Mouse (Mus musculus): Measurements from ENCODE around the gene Plxnd1. TPM values are rescaled to one million over a fixed set of nuclear protein-coding genes. Genes with fewer than 3 reads are reported as not detected.

Plxnd1 gene
- total RNA-seq (2014; rRNA removed) (31.2 and 36.1 TPM in 2 replicates), polyA plus RNA-seq (2015; fragmentation: Nextera tagmentation; extraction: Ambion mirVana) (6.1 and 8.2 TPM in 2 replicates)

DNA sequence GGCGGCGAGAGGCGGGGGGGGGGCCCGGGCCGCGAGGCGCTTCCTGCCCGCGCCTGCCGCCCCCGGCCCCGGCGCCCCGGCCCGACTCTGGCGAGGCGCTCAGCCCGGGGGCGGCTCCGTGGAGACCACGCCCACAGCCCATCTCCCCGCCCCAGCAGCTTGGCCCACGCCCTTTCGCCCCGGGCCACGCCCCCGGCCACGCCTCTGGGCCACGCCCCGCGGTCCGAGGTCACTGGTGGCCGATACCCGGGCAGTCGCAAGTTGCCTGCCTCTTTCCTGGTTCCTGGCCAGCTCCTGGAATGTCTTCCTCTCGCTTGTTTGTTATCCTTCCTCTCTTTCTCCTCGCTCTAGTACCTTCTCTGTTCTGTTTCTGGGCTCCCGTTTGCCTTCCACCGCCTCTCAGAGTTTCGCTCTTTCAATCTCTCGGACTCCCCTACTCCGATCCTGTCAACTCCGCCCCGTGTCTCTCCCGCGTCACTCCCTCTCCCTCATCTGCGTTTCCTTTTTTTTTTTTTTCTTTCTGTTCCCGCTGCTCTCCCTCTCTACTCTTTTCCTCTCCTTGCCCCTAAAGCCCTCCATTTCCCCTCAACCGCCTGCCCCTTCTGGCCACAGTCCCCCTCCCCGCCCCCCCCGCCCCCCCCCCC lies at the start of gene Plxnd1:
Gene Plxnd1 (minus strand): TSS at position 129 of the 644 bp plus-strand sequence.
- peaks cover 6% of the 10 kb centered on the region; the same call in 1 of the 2 replicates for H3K27me3 ChIP-seq (ENCODE audit: insufficient read depth, low read length)
- no peaks in the 10 kb centered on the region for H3K4me1 ChIP-seq (ENCODE audit: insufficient read depth, low read length)
- H3K36me3 ChIP-seq (ENCODE audit: insufficient read depth, low read length), result no peaks in the 10 kb centered on the region
- H3K9ac ChIP-seq (replicated peaks; ENCODE audit: low read length), result peak within 1 kb of the TSS; percentile 44
- H3K27ac ChIP-seq, result peak within 1 kb of the TSS; percentile 3; the same call in 1 of the 2 replicates
- ATAC-seq (peak; percentile 60), DNase-seq (ENCODE audit: low spot score) (peak; percentile 82)
- H3K4me2 ChIP-seq (ENCODE audit: low read depth, low read length), result peak within 1 kb of the TSS; percentile 85
- no peaks in the 10 kb centered on the region for H3K9me3 ChIP-seq (ENCODE audit: low read length)
- H3K4me3 ChIP-seq (ENCODE audit: low read length), result peak within 1 kb of the TSS; percentile 46
- under 1% methylated on average over 27 of the region's 51 CpGs for WGBS
- TF ChIP-seq CTCF (IDR thresholded peaks at IDR 0.05; ENCODE audit: low read depth), result no peak

DNA sequence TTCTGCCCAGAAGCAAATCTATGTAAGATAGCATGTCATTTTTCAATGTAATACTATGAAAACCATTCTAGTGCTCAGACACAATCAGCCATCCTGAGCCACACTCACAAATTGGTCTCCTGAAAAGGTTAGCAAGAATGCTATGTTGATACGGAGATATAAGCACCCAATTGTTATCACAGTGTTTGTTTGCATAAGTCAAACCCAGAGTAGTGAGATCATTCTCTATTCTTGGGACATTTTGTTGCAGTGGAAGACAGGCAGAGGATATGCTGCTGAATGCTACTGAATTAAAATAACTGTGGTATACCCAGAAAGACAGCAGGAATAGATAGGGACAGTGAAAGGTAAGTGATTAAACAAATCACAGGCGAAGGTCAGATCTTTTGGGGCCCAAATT lies 49.2 kb upstream of the Plxnd1 start:
- Histone ChIP-seq H3K36me3 (ENCODE audit: insufficient read depth, low read length) (peaks cover 3% of the 10 kb centered on the region; the same call in 1 of the 2 replicates), H3K4me1 (ENCODE audit: insufficient read depth, low read length) (peaks cover 8% of the 10 kb centered on the region; the same call in 1 of the 2 replicates), H3K27ac (no peak overlapping the region), H3K9ac (replicated peaks; ENCODE audit: low read length) (no peak overlapping the region), H3K9me3 (ENCODE audit: low read length) (peaks cover 4% of the 10 kb centered on the region; the same call in 1 of the 2 replicates), H3K4me2 (ENCODE audit: low read depth, low read length) (no peak overlapping the region), H3K27me3 (ENCODE audit: insufficient read depth, low read length) (no peaks in the 10 kb centered on the region), H3K4me3 (ENCODE audit: low read length) (no peak overlapping the region)
- ATAC-seq (no peak), DNase-seq (ENCODE audit: low spot score) (no peak)
- 52% methylated on average over 2 of the region's 2 CpGs for WGBS
- TF ChIP-seq CTCF (IDR thresholded peaks at IDR 0.05; ENCODE audit: low read depth), result no peak

DNA sequence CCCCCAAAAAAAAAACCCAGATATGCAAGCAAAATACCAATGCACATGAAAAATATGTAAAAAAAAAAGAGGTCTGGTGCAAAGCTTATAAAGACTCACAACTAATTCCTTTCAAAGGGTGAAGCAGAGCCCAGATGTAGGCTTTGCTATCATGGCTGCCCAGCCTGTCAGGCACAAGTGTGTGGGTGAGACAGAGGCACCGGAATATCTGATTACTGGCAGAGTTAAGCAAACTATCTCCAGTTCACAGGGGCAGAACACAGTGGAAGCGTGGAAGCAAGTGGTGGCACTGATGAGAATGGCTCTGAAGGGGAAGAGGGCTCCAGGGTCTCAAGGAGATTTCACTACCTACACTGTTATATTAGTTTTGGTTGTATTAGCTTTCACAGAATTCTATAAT lies 43.4 kb upstream of the Plxnd1 start:
- ATAC-seq, result no peak
- WGBS, result 93% methylated on average over 2 of the region's 2 CpGs
- Histone ChIP-seq H3K27me3 (ENCODE audit: insufficient read depth, low read length) (no peaks in the 10 kb centered on the region), H3K4me2 (ENCODE audit: low read depth, low read length) (no peak overlapping the region), H3K9ac (replicated peaks; ENCODE audit: low read length) (no peak overlapping the region), H3K4me1 (ENCODE audit: insufficient read depth, low read length) (no peaks in the 10 kb centered on the region), H3K36me3 (ENCODE audit: insufficient read depth, low read length) (no peaks in the 10 kb centered on the region; the same call in 1 of the 2 replicates), H3K4me3 (ENCODE audit: low read length) (no peak overlapping the region), H3K27ac (no peak overlapping the region), H3K9me3 (ENCODE audit: low read length) (peaks cover 4% of the 10 kb centered on the region; the same call in 1 of the 2 replicates)
- no peak for TF ChIP-seq CTCF (IDR thresholded peaks at IDR 0.05; ENCODE audit: low read depth)
- no peak for DNase-seq (ENCODE audit: low spot score)

DNA sequence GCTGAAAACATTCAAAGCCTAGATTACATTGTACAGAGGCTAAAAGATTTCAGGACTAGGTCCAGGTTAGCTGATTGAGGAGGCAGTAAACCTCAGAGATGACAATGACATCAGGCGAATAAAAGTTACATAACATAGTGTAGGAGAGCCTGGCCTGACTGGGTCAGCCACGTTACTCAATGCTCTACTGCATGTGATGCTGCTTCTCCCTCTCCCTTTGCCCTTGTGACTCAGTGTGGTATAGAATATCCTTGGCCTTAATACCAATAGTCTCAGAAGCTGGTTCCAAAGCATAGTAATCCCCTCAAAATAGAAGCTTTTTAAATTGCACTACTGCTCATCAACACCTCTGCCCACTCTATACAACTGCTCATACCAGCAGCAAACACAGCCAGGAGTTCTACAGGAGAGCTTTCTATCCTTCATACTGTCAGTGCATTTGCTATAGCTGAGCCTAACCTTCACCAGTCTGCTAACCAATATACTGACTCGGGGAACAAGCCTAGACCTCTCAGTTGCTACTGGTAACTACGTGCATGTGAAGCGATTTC lies 42.6 kb upstream of the Plxnd1 start:
- DNase-seq (ENCODE audit: low spot score), result no peak
- Histone ChIP-seq H3K36me3 (ENCODE audit: insufficient read depth, low read length) (no peaks in the 10 kb centered on the region; the same call in 1 of the 2 replicates), H3K27me3 (ENCODE audit: insufficient read depth, low read length) (no peaks in the 10 kb centered on the region), H3K9me3 (ENCODE audit: low read length) (no peaks in the 10 kb centered on the region), H3K9ac (replicated peaks; ENCODE audit: low read length) (no peak overlapping the region), H3K27ac (no peak overlapping the region), H3K4me3 (ENCODE audit: low read length) (no peak overlapping the region), H3K4me1 (ENCODE audit: insufficient read depth, low read length) (no peaks in the 10 kb centered on the region), H3K4me2 (ENCODE audit: low read depth, low read length) (no peak overlapping the region)
- TF ChIP-seq CTCF (IDR thresholded peaks at IDR 0.05; ENCODE audit: low read depth), result no peak
- no peak for ATAC-seq
- 82% methylated on average over 5 of the region's 5 CpGs for WGBS

DNA sequence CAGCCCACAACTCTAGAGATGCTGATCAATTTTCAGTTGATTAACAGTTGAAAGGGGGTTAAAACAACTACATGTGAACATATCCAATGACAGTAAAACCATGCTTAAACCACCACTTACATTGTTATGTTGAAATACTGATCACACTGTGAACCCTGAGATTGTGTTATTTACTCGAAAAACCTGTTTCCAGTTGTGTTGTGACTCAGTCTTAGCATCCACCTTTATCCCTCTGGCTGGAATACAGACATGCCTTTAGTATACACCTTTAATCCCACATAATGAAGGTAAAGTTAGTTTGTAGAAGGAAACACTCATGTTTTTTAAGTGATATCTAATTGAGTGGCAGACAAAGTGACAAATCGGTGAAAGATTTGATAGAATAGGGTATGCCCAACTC lies 41.8 kb upstream of the Plxnd1 start:
- no peak overlapping the region for H3K27ac ChIP-seq
- no peak overlapping the region for H3K4me3 ChIP-seq (ENCODE audit: low read length)
- no peaks in the 10 kb centered on the region for H3K27me3 ChIP-seq (ENCODE audit: insufficient read depth, low read length)
- DNase-seq (ENCODE audit: low spot score) (no peak), ATAC-seq (no peak)
- no peaks in the 10 kb centered on the region for H3K4me1 ChIP-seq (ENCODE audit: insufficient read depth, low read length)
- no peak overlapping the region for H3K4me2 ChIP-seq (ENCODE audit: low read depth, low read length)
- H3K9ac ChIP-seq (replicated peaks; ENCODE audit: low read length), result no peak overlapping the region
- no peak for TF ChIP-seq CTCF (IDR thresholded peaks at IDR 0.05; ENCODE audit: low read depth)
- H3K9me3 ChIP-seq (ENCODE audit: low read length), result no peaks in the 10 kb centered on the region
- 92% methylated on average over 2 of the region's 2 CpGs for WGBS
- H3K36me3 ChIP-seq (ENCODE audit: insufficient read depth, low read length), result no peaks in the 10 kb centered on the region; the same call in 1 of the 2 replicates

DNA sequence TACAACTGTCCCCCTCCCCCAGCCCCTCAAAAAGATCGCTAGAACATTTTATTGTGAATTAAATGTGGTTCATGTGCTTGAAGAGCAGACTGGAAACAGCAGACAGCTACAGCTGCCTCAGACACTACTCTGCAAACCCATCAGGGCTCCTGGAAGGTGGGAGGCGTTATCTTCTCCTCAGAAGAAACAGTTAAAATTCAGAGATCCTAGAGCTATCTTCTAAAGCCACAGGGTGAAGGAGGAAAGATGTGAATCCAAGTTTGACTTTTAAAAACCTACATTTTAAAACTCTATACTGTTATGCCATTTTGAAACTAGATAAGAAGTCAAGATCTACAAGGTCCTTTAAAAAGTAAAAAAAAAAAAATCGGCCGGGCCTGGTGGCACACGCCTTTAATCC lies 36.2 kb upstream of the Plxnd1 start:
- no peak overlapping the region for H3K9ac ChIP-seq (replicated peaks; ENCODE audit: low read length)
- no peaks in the 10 kb centered on the region for H3K4me1 ChIP-seq (ENCODE audit: insufficient read depth, low read length)
- ATAC-seq (no peak), DNase-seq (ENCODE audit: low spot score) (no peak)
- no peaks in the 10 kb centered on the region for H3K27me3 ChIP-seq (ENCODE audit: insufficient read depth, low read length)
- H3K4me2 ChIP-seq (ENCODE audit: low read depth, low read length), result no peak overlapping the region
- TF ChIP-seq CTCF (IDR thresholded peaks at IDR 0.05; ENCODE audit: low read depth), result no peak
- H3K36me3 ChIP-seq (ENCODE audit: insufficient read depth, low read length), result no peaks in the 10 kb centered on the region; the same call in 1 of the 2 replicates
- H3K9me3 ChIP-seq (ENCODE audit: low read length), result no peaks in the 10 kb centered on the region
- WGBS, result 93% methylated on average over 5 of the region's 5 CpGs
- H3K27ac ChIP-seq, result no peak overlapping the region
- H3K4me3 ChIP-seq (ENCODE audit: low read length), result no peak overlapping the region

DNA sequence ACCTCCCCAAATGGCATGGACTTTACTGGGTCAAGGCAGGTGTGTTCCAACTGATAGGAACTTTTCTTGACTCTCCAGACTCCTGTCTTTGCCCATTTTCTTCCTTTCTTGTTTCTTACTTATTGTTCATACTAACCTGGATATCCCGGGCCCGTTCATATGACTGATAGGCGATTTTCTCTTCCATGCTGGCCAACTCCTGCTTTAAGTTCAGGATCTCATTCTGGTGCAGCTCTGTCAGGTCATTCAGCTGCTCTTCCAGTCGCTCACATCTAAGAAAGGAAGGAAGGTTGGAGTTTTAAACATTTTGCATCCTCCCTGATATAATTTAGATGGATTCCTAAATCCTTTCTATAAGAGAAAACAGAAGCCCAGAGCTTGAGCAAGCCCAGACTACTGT lies 29.9 kb upstream of the Plxnd1 start:
- H3K36me3 ChIP-seq (ENCODE audit: insufficient read depth, low read length), result peaks cover 32% of the 10 kb centered on the region
- H3K4me1 ChIP-seq (ENCODE audit: insufficient read depth, low read length), result no peaks in the 10 kb centered on the region
- H3K27me3 ChIP-seq (ENCODE audit: insufficient read depth, low read length), result no peaks in the 10 kb centered on the region
- DNase-seq (ENCODE audit: low spot score) (no peak), ATAC-seq (no peak)
- H3K9ac ChIP-seq (replicated peaks; ENCODE audit: low read length), result no peak overlapping the region
- peaks cover 9% of the 10 kb centered on the region for H3K9me3 ChIP-seq (ENCODE audit: low read length)
- H3K4me3 ChIP-seq (ENCODE audit: low read length), result no peak overlapping the region
- H3K4me2 ChIP-seq (ENCODE audit: low read depth, low read length), result no peak overlapping the region
- no peak for TF ChIP-seq CTCF (IDR thresholded peaks at IDR 0.05; ENCODE audit: low read depth)
- no peak overlapping the region for H3K27ac ChIP-seq
- WGBS, result 86% methylated on average over 4 of the region's 4 CpGs

All from hindbrain, postnatal 0 days (tissue).